Mouse (Mus musculus) CD4-positive, CD25-positive, alpha-beta regulatory T cell, adult 2 months (primary cell): Measurements from ENCODE around the gene Smco1.

Experiments
- DNase-seq: peaks from one replicate; pipeline ENCODE4 v3.0.0-alpha.2; 2012; ENCODE audit warnings: low read depth, low spot score

Smco1 gene

DNA sequence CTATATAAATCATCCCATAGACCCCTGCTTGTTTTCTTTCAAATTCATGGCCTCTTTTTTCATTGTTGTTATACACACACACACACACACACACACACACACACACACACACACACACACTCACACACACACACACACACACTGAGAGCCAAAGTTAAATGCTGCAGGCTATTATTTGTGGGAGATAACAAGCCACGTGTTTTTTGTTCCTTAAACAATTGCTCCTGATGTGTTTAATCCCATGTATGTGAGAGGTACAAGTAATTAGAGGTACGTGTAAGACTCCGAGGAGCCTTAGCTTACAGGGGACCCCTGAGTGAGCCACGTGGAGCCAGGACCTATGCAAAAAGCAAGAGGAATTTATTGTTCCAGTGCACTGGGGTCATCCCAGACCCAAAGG lies 40.7 kb downstream of the Smco1 start:
- DNase-seq: no peak

DNA sequence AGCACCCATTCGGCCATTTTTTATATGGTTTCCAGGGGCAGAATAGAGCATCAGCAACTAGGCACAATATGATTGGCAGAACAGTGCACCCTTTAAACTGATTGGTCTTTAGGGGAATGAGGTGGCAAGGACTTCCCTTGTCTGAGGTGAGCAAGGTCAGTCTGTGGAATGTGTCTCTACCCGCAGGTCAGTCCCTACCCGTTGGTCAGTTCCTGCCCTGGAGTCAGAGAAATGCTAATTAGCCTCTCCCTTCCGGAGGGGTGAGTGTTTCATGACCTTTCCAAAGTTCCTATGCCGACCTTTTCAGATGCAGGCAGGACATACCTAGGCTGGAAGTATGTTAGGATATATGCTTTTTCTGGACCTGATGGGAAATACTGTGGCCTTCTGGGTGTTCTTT lies 41.1 kb downstream of the Smco1 start:
- DNase-seq: no peak

GRCm38 (mm10) chr16:32312859-32313258 lies 41.6 kb downstream of the Smco1 start:
- no peak for DNase-seq

GRCm38 (mm10) chr16:32316601-32317000 lies 45.3 kb downstream of the Smco1 start:
- no peak for DNase-seq

- no peak for DNase-seq
These were observed 52.7 kb downstream of the Smco1 start for GRCm38 (mm10) chr16:32323953-32324352.
